Mouse (Mus musculus): ENCODE measurements around the gene Tent5c. TPM values are rescaled to one million over a fixed set of nuclear protein-coding genes. Genes with fewer than 3 reads are reported as not detected.

The Tent5c gene
- 30.8 and 55.0 TPM in 2 replicates for polyA plus RNA-seq (2012; rRNA removed)

- peak within 1 kb of the TSS; percentile 86 for H3K27ac ChIP-seq (ENCODE audit: insufficient read depth, low read length)
- peak within 1 kb of the TSS; percentile 91 for H3K4me3 ChIP-seq (ENCODE audit: extremely low read depth, insufficient read depth, insufficient read length)
- DNase-seq (ENCODE audit: low read depth in 1 of 2, low spot score in 2 of 2), result peak; percentile 86 to 95
- H3K27me3 ChIP-seq (ENCODE audit: control insufficient read depth, insufficient read depth, low read length), result peaks cover 2% of the 10 kb centered on the region; the same call in 1 of the 2 replicates
- no peaks in the 10 kb centered on the region; the same call in 1 of the 2 replicates for H3K4me1 ChIP-seq (ENCODE audit: control insufficient read depth, insufficient read depth, insufficient read length)
- TF ChIP-seq CTCF (IDR thresholded peaks at IDR 0.05; ENCODE audit: extremely low read depth, insufficient read depth, insufficient read length, insufficient replicate concordance) (no peak), POLR2A (IDR thresholded peaks at IDR 0.05; ENCODE audit: low read depth, low read length) (peak; percentile 58)
- WGBS, result under 1% methylated on average over 73 of the region's 73 CpGs
- no peaks in the 10 kb centered on the region for H3K36me3 ChIP-seq (ENCODE audit: control insufficient read depth, insufficient read depth, low read length)
These were observed at the start of gene Tent5c for GRCm38 (mm10) chr3:100489133-100490009. Gene Tent5c (minus strand): TSS chr3:100489324.

GRCm38 (mm10) chr3:100536686-100537085, 47.6 kb upstream of the Tent5c start:
- no peak overlapping the region for H3K4me3 ChIP-seq (ENCODE audit: extremely low read depth, insufficient read depth, insufficient read length)
- no peak overlapping the region for H3K27ac ChIP-seq (ENCODE audit: insufficient read depth, low read length)
- TF ChIP-seq POLR2A (IDR thresholded peaks at IDR 0.05; ENCODE audit: low read depth, low read length), result no peak
- TF ChIP-seq CTCF (IDR thresholded peaks at IDR 0.05; ENCODE audit: extremely low read depth, insufficient read depth, insufficient read length, insufficient replicate concordance), result no peak
- WGBS, result 90% methylated on average over 2 of the region's 2 CpGs
- DNase-seq (ENCODE audit: low read depth in 1 of 2, low spot score in 2 of 2), result no peak
- H3K27me3 ChIP-seq (ENCODE audit: control insufficient read depth, insufficient read depth, low read length), result no peaks in the 10 kb centered on the region
- no peaks in the 10 kb centered on the region for H3K36me3 ChIP-seq (ENCODE audit: control insufficient read depth, insufficient read depth, low read length)
- no peaks in the 10 kb centered on the region for H3K4me1 ChIP-seq (ENCODE audit: control insufficient read depth, insufficient read depth, insufficient read length)

- DNase-seq (ENCODE audit: low read depth in 1 of 2, low spot score in 2 of 2), result no peak
- Histone ChIP-seq H3K27ac (ENCODE audit: insufficient read depth, low read length) (no peak overlapping the region), H3K36me3 (ENCODE audit: control insufficient read depth, insufficient read depth, low read length) (no peaks in the 10 kb centered on the region), H3K4me3 (ENCODE audit: extremely low read depth, insufficient read depth, insufficient read length) (no peak overlapping the region), H3K4me1 (ENCODE audit: control insufficient read depth, insufficient read depth, insufficient read length) (no peaks in the 10 kb centered on the region), H3K27me3 (ENCODE audit: control insufficient read depth, insufficient read depth, low read length) (no peaks in the 10 kb centered on the region)
- TF ChIP-seq POLR2A (IDR thresholded peaks at IDR 0.05; ENCODE audit: low read depth, low read length), result no peak
- TF ChIP-seq CTCF (IDR thresholded peaks at IDR 0.05; ENCODE audit: extremely low read depth, insufficient read depth, insufficient read length, insufficient replicate concordance), result no peak
- 78% methylated on average over 4 of the region's 4 CpGs for WGBS
These were observed 46.8 kb upstream of the Tent5c start for GRCm38 (mm10) chr3:100535902-100536301.

GRCm38 (mm10) chr3:100535298-100535697, 46.2 kb upstream of the Tent5c start:
- 83% methylated on average over 3 of the region's 3 CpGs for WGBS
- no peaks in the 10 kb centered on the region for H3K27me3 ChIP-seq (ENCODE audit: control insufficient read depth, insufficient read depth, low read length)
- no peak overlapping the region for H3K27ac ChIP-seq (ENCODE audit: insufficient read depth, low read length)
- no peaks in the 10 kb centered on the region for H3K4me1 ChIP-seq (ENCODE audit: control insufficient read depth, insufficient read depth, insufficient read length)
- DNase-seq (ENCODE audit: low read depth in 1 of 2, low spot score in 2 of 2), result no peak
- TF ChIP-seq POLR2A (IDR thresholded peaks at IDR 0.05; ENCODE audit: low read depth, low read length) (no peak), CTCF (IDR thresholded peaks at IDR 0.05; ENCODE audit: extremely low read depth, insufficient read depth, insufficient read length, insufficient replicate concordance) (no peak)
- H3K36me3 ChIP-seq (ENCODE audit: control insufficient read depth, insufficient read depth, low read length), result no peaks in the 10 kb centered on the region
- H3K4me3 ChIP-seq (ENCODE audit: extremely low read depth, insufficient read depth, insufficient read length), result no peak overlapping the region

GRCm38 (mm10) chr3:100534394-100534793, 45.3 kb upstream of the Tent5c start:
- Histone ChIP-seq H3K4me3 (ENCODE audit: extremely low read depth, insufficient read depth, insufficient read length) (no peak overlapping the region), H3K27ac (ENCODE audit: insufficient read depth, low read length) (no peak overlapping the region), H3K4me1 (ENCODE audit: control insufficient read depth, insufficient read depth, insufficient read length) (no peaks in the 10 kb centered on the region), H3K27me3 (ENCODE audit: control insufficient read depth, insufficient read depth, low read length) (no peaks in the 10 kb centered on the region), H3K36me3 (ENCODE audit: control insufficient read depth, insufficient read depth, low read length) (no peaks in the 10 kb centered on the region)
- TF ChIP-seq POLR2A (IDR thresholded peaks at IDR 0.05; ENCODE audit: low read depth, low read length) (no peak), CTCF (IDR thresholded peaks at IDR 0.05; ENCODE audit: extremely low read depth, insufficient read depth, insufficient read length, insufficient replicate concordance) (no peak)
- DNase-seq (ENCODE audit: low read depth in 1 of 2, low spot score in 2 of 2), result no peak
- 42% methylated on average over 3 of the region's 3 CpGs for WGBS

GRCm38 (mm10) chr3:100533429-100533828, 44.3 kb upstream of the Tent5c start:
- no peaks in the 10 kb centered on the region for H3K36me3 ChIP-seq (ENCODE audit: control insufficient read depth, insufficient read depth, low read length)
- H3K27ac ChIP-seq (ENCODE audit: insufficient read depth, low read length), result no peak overlapping the region
- TF ChIP-seq CTCF (IDR thresholded peaks at IDR 0.05; ENCODE audit: extremely low read depth, insufficient read depth, insufficient read length, insufficient replicate concordance), result no peak
- TF ChIP-seq POLR2A (IDR thresholded peaks at IDR 0.05; ENCODE audit: low read depth, low read length), result no peak
- no peak overlapping the region for H3K4me3 ChIP-seq (ENCODE audit: extremely low read depth, insufficient read depth, insufficient read length)
- no peak for DNase-seq (ENCODE audit: low read depth in 1 of 2, low spot score in 2 of 2)
- H3K4me1 ChIP-seq (ENCODE audit: control insufficient read depth, insufficient read depth, insufficient read length), result no peaks in the 10 kb centered on the region
- no peaks in the 10 kb centered on the region for H3K27me3 ChIP-seq (ENCODE audit: control insufficient read depth, insufficient read depth, low read length)

- no peak for DNase-seq (ENCODE audit: low read depth in 1 of 2, low spot score in 2 of 2)
- H3K36me3 ChIP-seq (ENCODE audit: control insufficient read depth, insufficient read depth, low read length), result no peaks in the 10 kb centered on the region
- H3K27ac ChIP-seq (ENCODE audit: insufficient read depth, low read length), result no peak overlapping the region
- H3K4me3 ChIP-seq (ENCODE audit: extremely low read depth, insufficient read depth, insufficient read length), result no peak overlapping the region
- H3K4me1 ChIP-seq (ENCODE audit: control insufficient read depth, insufficient read depth, insufficient read length), result no peaks in the 10 kb centered on the region
- WGBS, result 84% methylated on average over 5 of the region's 5 CpGs
- no peak for TF ChIP-seq POLR2A (IDR thresholded peaks at IDR 0.05; ENCODE audit: low read depth, low read length)
- TF ChIP-seq CTCF (IDR thresholded peaks at IDR 0.05; ENCODE audit: extremely low read depth, insufficient read depth, insufficient read length, insufficient replicate concordance), result no peak
- no peaks in the 10 kb centered on the region for H3K27me3 ChIP-seq (ENCODE audit: control insufficient read depth, insufficient read depth, low read length)
These were observed 41.8 kb upstream of the Tent5c start for GRCm38 (mm10) chr3:100530919-100531318.

All from spleen, adult 2 months (tissue).